Mouse (Mus musculus): ENCODE measurements at regions not wholly inside any gene's neighbourhood (a gene's known extent, or its start where the extent isn't known, plus 50 kb on each side); places are given as distances from the start of the nearest gene placed in this dataset.

DNA sequence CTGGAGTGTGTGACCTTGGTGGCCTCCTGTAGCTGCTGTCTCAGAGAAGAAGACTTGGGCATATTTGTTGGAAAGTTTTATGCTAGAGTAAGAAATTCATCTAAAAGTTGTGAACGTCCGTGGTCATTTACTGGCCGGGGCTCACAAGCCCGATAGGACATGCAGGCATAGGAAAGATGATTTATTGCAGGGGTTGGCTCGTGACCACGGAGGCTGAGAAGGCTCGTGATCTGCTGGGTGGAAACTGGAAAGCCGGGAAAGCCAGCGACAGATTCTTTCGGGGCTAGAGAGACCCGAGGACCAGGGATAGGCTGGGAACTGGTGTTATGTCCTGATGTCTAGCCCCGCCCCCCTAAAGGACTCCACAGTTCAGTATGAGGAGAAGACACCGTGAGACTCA lies 54.4 kb upstream of the Mphosph6 start:
- H3K27me3 ChIP-seq: peaks cover 11% of the 10 kb centered on the region
- CTCF ChIA-PET: no interaction called here
- TF ChIP-seq CTCF (IDR thresholded peaks at IDR 0.05): no peak
- DNase-seq (ENCODE audit: low read depth, low spot score) (no peak), ATAC-seq (no peak)
- POLR2A ChIA-PET: no interaction called here
- in situ Hi-C loops (cut with MboI; ENCODE audit: low pct_unique_long_range_greater_than_20kb): no loop called here

DNA sequence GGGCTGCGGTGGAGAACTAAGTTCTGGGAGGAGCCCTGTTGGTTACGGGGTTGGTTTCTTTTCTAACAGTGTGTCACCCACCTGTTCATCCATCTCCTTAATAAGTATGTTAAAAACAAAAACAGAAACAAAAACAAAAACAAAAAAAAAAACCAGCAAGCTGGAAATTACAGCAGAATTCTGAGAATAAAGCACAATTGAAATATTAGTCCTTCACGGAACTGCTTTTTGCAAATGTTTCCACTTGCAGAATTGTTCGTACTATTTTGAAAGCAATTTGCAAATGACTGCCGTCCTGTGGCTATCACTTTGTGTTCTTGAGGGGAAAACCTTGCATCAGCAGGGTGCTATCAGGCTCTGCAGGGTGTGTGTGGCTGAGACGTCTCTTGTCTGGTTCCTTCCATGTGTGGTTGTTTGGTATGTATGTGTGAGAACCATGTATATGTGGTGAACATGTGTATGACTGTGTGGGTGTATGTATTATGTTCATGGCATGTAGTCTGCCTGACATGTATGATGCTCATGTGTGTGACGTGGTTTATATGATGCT lies 53.3 kb upstream of the Mphosph6 start:
- in situ Hi-C loops (cut with MboI; ENCODE audit: low pct_unique_long_range_greater_than_20kb): no loop called here
- CTCF ChIA-PET: no interaction called here
- no peak for ATAC-seq

GRCm38 (mm10) chr8:117854301-117854700 lies 52.6 kb upstream of the Mphosph6 start:
- CTCF ChIA-PET: no interaction called here
- POLR2A ChIA-PET: no interaction called here
- peaks cover 11% of the 10 kb centered on the region for H3K27me3 ChIP-seq
- no peak for TF ChIP-seq CTCF (IDR thresholded peaks at IDR 0.05)
- DNase-seq (ENCODE audit: low read depth, low spot score) (no peak), ATAC-seq (no peak)
- in situ Hi-C loops (cut with MboI; ENCODE audit: low pct_unique_long_range_greater_than_20kb): no loop called here

More for the DNA sequence above, 53.3 kb upstream of the Mphosph6 start:
- no peak for TF ChIP-seq CTCF (IDR thresholded peaks at IDR 0.05)
- DNase-seq (ENCODE audit: low read depth, low spot score): no peak
- peaks cover 15% of the 10 kb centered on the region for H3K27me3 ChIP-seq
- POLR2A ChIA-PET: no interaction called here

DNA sequence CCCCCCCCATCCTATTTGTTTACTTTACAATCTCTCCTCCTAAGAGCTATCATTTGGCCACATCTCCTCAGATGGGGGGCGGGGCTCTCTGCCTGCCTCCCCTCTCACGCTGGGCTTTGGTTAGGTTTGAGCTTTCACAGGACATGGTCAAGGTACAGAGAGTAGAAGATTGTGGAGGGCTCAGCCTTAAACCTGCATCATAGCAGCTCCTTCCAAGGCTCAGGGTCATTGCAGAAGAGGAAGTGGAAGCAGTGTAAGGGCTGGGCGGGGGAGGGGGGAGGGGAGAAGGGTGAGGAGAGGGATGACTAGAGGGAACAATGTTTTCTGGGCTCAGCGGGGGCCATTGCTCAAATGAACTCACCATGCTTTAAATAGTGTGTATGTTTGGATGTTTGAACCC lies 51.7 kb upstream of the Mphosph6 start:
- no peak for DNase-seq (ENCODE audit: low read depth, low spot score)

GRCm38 (mm10) chr8:117852521-117852920 lies 50.8 kb upstream of the Mphosph6 start:
- ChIA-PET POLR2A (interaction anchor here (0.6 kb wide), 1 partner anchor 873 kb away, joined by 4 read pairs; no protein-coding TSS in a partner anchor), CTCF (interaction anchor here (1.1 to 2.0 kb wide), 2 partner anchors 10 to 31 kb away, joined by 3 to 5 read pairs; no protein-coding TSS in a partner anchor)
- ATAC-seq (no peak), DNase-seq (ENCODE audit: low read depth, low spot score) (no peak)
- in situ Hi-C loops (cut with MboI; ENCODE audit: low pct_unique_long_range_greater_than_20kb): no loop called here
- TF ChIP-seq CTCF (IDR thresholded peaks at IDR 0.05): no peak
- H3K27me3 ChIP-seq: peaks cover 13% of the 10 kb centered on the region

More for the DNA sequence above, 51.7 kb upstream of the Mphosph6 start:
- H3K27me3 ChIP-seq: peaks cover 13% of the 10 kb centered on the region
- CTCF ChIA-PET: no interaction called here
- no peak for ATAC-seq
- POLR2A ChIA-PET: no interaction called here
- in situ Hi-C loops (cut with MboI; ENCODE audit: low pct_unique_long_range_greater_than_20kb): no loop called here
- TF ChIP-seq CTCF (IDR thresholded peaks at IDR 0.05): no peak
